Mouse (Mus musculus): Measurements from ENCODE around the gene Acot6. TPM values are rescaled to one million over a fixed set of nuclear protein-coding genes. Genes with fewer than 3 reads are reported as not detected.

The Acot6 gene
- total and polyA plus RNA-seq, 3 experiments, result 0.08 TPM; not detected in 2

DNA sequence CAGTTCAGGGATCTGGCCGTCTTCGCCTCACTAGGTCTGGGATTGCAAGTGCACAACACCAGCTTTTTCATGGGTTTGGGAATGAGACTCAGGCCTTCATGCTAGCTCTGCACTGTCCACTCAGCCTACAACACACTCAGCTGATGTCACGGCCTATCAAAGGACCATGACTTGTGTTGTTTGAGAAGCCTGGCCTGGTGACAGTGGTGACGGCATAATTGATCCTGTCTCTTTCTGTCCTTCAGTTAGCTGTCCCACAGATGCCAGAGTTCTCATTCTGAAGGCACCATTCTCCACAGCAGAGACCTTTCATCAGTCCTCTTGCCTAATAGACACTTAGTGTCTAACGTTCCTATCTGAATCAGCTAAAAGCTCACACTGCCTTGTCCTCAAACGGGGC lies 28.1 kb downstream of the Acot6 start:
- no peaks in the 10 kb centered on the region for H3K9me3 ChIP-seq (replicated peaks; ENCODE audit: low read length)
- DNase-seq (ENCODE audit: extremely low read depth), result no peak
- no peaks in the 10 kb centered on the region for H3K79me2 ChIP-seq (replicated peaks; ENCODE audit: control insufficient read depth, extremely low read depth, insufficient read depth, poor library complexity, severe bottlenecking)
- no peak overlapping the region for H3K4me2 ChIP-seq (ENCODE audit: insufficient read depth, low read depth, poor library complexity, severe bottlenecking)
- no peaks in the 10 kb centered on the region for H3K27me3 ChIP-seq (replicated peaks)
- H3K27ac ChIP-seq (ENCODE audit: insufficient read depth, low read depth), result no peak overlapping the region
- dilution Hi-C loops (cut with MboI; ENCODE audit: extremely low pct_ligation_motif_present, extremely low pct_unique_long_range_greater_than_20kb, low sequenced_read_pairs), result no loop called here
- in situ Hi-C loops (cut with MboI; ENCODE audit: low pct_ligation_motif_present, low pct_unique_long_range_greater_than_20kb, low sequenced_read_pairs), result no loop called here
- peaks cover 0 to 18% of the 10 kb centered on the region in 2 experiments; a peak in 2 of 4 replicates for H3K4me1 ChIP-seq (ENCODE audit: control insufficient read depth in 1 of 2, insufficient read depth in 2 of 2)
- TF ChIP-seq JUN (IDR thresholded peaks at IDR 0.05; ENCODE audit: insufficient read depth, low read depth, low read length), result no peak
- TF ChIP-seq ELF1 (IDR thresholded peaks at IDR 0.05; ENCODE audit: low read depth, low read length), result no peak
- TF ChIP-seq PAX5 (IDR thresholded peaks at IDR 0.05; ENCODE audit: low read length), result no peak
- no peak for TF ChIP-seq ZKSCAN1 (IDR thresholded peaks at IDR 0.05; ENCODE audit: borderline replicate concordance, low read depth, low read length)
- no peak for TF ChIP-seq USF2 (conservative IDR thresholded peaks at IDR 0.05; ENCODE audit: low read depth, low read length)
- peaks cover 3 to 32% of the 10 kb centered on the region in 2 experiments for H3K36me3 ChIP-seq (replicated peaks in 1 of 2; ENCODE audit: control insufficient read depth in 1 of 2, insufficient read depth in 1 of 2, low read length in 1 of 2)
- no peak overlapping the region for H3K4me3 ChIP-seq (replicated peaks in 1 of 3; ENCODE audit: low read depth in 2 of 3, low read length in 2 of 3, poor library complexity in 1 of 3)
- H3K9ac ChIP-seq (ENCODE audit: insufficient read depth, low read depth), result no peak overlapping the region

DNA sequence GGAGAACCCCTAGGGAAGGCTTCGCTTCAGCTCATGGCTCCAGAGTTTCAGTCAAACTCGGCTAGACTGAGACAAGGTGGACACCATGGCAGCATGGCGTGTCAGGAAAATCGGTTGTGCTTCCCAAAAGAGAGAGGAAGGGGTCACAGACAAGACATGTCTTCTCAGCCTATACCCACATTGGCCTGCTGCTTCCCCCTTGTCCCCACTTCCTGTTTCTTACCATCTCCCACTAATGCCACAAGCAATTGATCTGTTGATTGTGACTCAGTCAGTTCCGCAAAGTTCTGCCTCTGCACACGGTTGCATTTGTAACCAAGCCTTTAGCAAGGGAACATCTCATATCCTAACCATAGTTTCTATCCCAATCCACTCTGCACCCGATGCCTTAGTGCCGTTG lies 29.5 kb downstream of the Acot6 start:
- no peak overlapping the region for H3K9ac ChIP-seq (ENCODE audit: insufficient read depth, low read depth)
- H3K27me3 ChIP-seq (replicated peaks), result no peaks in the 10 kb centered on the region
- DNase-seq (ENCODE audit: extremely low read depth), result no peak
- peaks cover 2 to 29% of the 10 kb centered on the region in 2 experiments for H3K36me3 ChIP-seq (replicated peaks in 1 of 2; ENCODE audit: control insufficient read depth in 1 of 2, insufficient read depth in 1 of 2, low read length in 1 of 2)
- H3K79me2 ChIP-seq (replicated peaks; ENCODE audit: control insufficient read depth, extremely low read depth, insufficient read depth, poor library complexity, severe bottlenecking), result no peaks in the 10 kb centered on the region
- in situ Hi-C loops (cut with MboI; ENCODE audit: low pct_ligation_motif_present, low pct_unique_long_range_greater_than_20kb, low sequenced_read_pairs) (no loop called here), dilution Hi-C loops (cut with MboI; ENCODE audit: extremely low pct_ligation_motif_present, extremely low pct_unique_long_range_greater_than_20kb, low sequenced_read_pairs) (no loop called here)
- TF ChIP-seq UBTF (IDR thresholded peaks at IDR 0.05; ENCODE audit: low read depth, low read length), result no peak
- no peaks in the 10 kb centered on the region for H3K9me3 ChIP-seq (replicated peaks; ENCODE audit: low read length)
- H3K27ac ChIP-seq (ENCODE audit: insufficient read depth, low read depth), result no peak overlapping the region
- no peak overlapping the region for H3K4me2 ChIP-seq (ENCODE audit: insufficient read depth, low read depth, poor library complexity, severe bottlenecking)
- H3K4me3 ChIP-seq (replicated peaks in 1 of 3; ENCODE audit: low read depth in 2 of 3, low read length in 2 of 3, poor library complexity in 1 of 3), result no peak overlapping the region
- peaks cover 0 to 18% of the 10 kb centered on the region in 2 experiments; a peak in 2 of 4 replicates for H3K4me1 ChIP-seq (ENCODE audit: control insufficient read depth in 1 of 2, insufficient read depth in 2 of 2)

DNA sequence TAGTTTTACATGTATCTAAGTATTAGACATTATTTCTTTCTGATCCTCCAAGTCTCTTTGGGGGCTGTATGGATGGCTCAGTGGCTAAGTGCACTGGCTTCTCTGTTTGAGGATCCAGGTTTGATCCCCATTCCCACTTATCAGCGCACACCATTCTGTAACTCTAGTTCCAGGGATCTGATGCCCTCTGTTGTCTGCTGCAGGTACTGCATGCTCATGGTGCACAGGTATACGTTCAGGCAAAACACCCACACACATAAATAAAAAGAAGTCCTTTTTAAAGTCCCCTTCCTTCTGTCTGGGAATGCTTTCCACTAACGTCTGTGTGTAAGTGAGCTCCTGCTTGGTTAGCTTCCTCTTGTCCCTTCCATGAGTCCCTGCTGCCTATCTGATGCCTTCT lies 31.8 kb downstream of the Acot6 start:
- Histone ChIP-seq H3K4me3 (replicated peaks in 1 of 3; ENCODE audit: low read depth in 2 of 3, low read length in 2 of 3, poor library complexity in 1 of 3) (no peak overlapping the region), H3K4me1 (ENCODE audit: control insufficient read depth in 1 of 2, insufficient read depth in 2 of 2) (peaks cover 0 to 16% of the 10 kb centered on the region in 2 experiments; a peak in 2 of 4 replicates), H3K79me2 (replicated peaks; ENCODE audit: control insufficient read depth, extremely low read depth, insufficient read depth, poor library complexity, severe bottlenecking) (no peaks in the 10 kb centered on the region), H3K27ac (ENCODE audit: insufficient read depth, low read depth) (no peak overlapping the region), H3K9ac (ENCODE audit: insufficient read depth, low read depth) (no peak overlapping the region), H3K9me3 (replicated peaks; ENCODE audit: low read length) (no peaks in the 10 kb centered on the region), H3K27me3 (replicated peaks) (no peaks in the 10 kb centered on the region), H3K36me3 (replicated peaks in 1 of 2; ENCODE audit: control insufficient read depth in 1 of 2, insufficient read depth in 1 of 2, low read length in 1 of 2) (peaks cover 6 to 33% of the 10 kb centered on the region in 2 experiments), H3K4me2 (ENCODE audit: insufficient read depth, low read depth, poor library complexity, severe bottlenecking) (no peak overlapping the region)
- in situ Hi-C loops (cut with MboI; ENCODE audit: low pct_ligation_motif_present, low pct_unique_long_range_greater_than_20kb, low sequenced_read_pairs), result no loop called here
- peak; percentile 68 to 86 for TF ChIP-seq CTCF (conservative IDR thresholded peaks at IDR 0.05 in 1 of 2, IDR thresholded peaks at IDR 0.05 in 1 of 2; ENCODE audit: low read depth in 2 of 2, low read length in 2 of 2)
- TF ChIP-seq MAX (IDR thresholded peaks at IDR 0.05; ENCODE audit: low read length), result no peak
- no peak for TF ChIP-seq CHD1 (IDR thresholded peaks at IDR 0.05; ENCODE audit: low read depth, low read length)
- TF ChIP-seq MEF2A (IDR thresholded peaks at IDR 0.05; ENCODE audit: borderline replicate concordance, low read depth, low read length), result no peak
- no peak for TF ChIP-seq ZNF384 (IDR thresholded peaks at IDR 0.05; ENCODE audit: low read depth, low read length)
- TF ChIP-seq ETS1 (conservative IDR thresholded peaks at IDR 0.05; ENCODE audit: low read depth, low read length), result no peak
- no peak for TF ChIP-seq E2F4 (IDR thresholded peaks at IDR 0.05; ENCODE audit: insufficient replicate concordance, low read depth, low read length)
- TF ChIP-seq SMC3 (IDR thresholded peaks at IDR 0.05; ENCODE audit: low read depth, low read length), result peak; percentile 70
- no peak for TF ChIP-seq PAX5 (IDR thresholded peaks at IDR 0.05; ENCODE audit: low read length)
- no peak for TF ChIP-seq ZKSCAN1 (IDR thresholded peaks at IDR 0.05; ENCODE audit: borderline replicate concordance, low read depth, low read length)
- TF ChIP-seq MAFK (IDR thresholded peaks at IDR 0.05; ENCODE audit: insufficient replicate concordance, low read length), result no peak
- TF ChIP-seq UBTF (IDR thresholded peaks at IDR 0.05; ENCODE audit: low read depth, low read length), result no peak
- TF ChIP-seq MXI1 (IDR thresholded peaks at IDR 0.05; ENCODE audit: low read depth, low read length), result no peak
- TF ChIP-seq HCFC1 (IDR thresholded peaks at IDR 0.05; ENCODE audit: low read depth, low read length), result no peak
- TF ChIP-seq TCF12 (IDR thresholded peaks at IDR 0.05; ENCODE audit: low read depth, low read length), result no peak
- TF ChIP-seq NRF1 (IDR thresholded peaks at IDR 0.05; ENCODE audit: low read depth, low read length), result no peak
- no peak for TF ChIP-seq CHD2 (IDR thresholded peaks at IDR 0.05; ENCODE audit: low read length)
- TF ChIP-seq RAD21 (IDR thresholded peaks at IDR 0.05; ENCODE audit: low read depth, low read length), result peak; percentile 64
- TF ChIP-seq NELFE (IDR thresholded peaks at IDR 0.05; ENCODE audit: low read depth, low read length), result no peak
- DNase-seq (ENCODE audit: extremely low read depth), result peak; percentile 48
- dilution Hi-C loops (cut with MboI; ENCODE audit: extremely low pct_ligation_motif_present, extremely low pct_unique_long_range_greater_than_20kb, low sequenced_read_pairs), result no loop called here

Data from CH12.LX (cell line).